Mouse (Mus musculus): ENCODE measurements around the gene Nms.

Nms gene

DNA sequence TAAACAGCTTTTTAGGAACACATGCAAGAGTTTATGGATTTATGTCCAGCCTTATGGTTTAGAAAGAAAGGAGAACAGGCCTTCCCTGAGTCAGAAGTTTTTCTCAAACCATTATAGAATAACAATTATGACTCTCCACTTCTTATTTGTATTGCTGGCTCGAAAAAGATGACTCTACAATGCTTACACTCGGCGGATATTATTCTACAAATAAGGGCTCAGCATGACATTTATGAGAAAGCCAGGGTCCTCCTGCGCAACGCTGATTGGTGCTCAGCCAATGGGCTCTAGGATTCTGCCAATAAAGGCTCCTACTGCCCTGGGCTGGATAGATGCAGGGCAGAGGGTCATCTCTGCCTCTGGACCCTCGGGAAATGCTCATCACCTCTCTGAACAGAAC, at the start of gene Nms:
Gene Nms, plus strand, starts transcription at position 301 of the 400 bp plus-strand sequence.
- in situ Hi-C loops (cut with MboI; ENCODE audit: unreplicated experiment in 2 of 2) = loop anchor here (5.0 to 10.0 kb wide), 2 partner anchors 77 to 144 kb away; no protein-coding TSS in a partner anchor

DNA sequence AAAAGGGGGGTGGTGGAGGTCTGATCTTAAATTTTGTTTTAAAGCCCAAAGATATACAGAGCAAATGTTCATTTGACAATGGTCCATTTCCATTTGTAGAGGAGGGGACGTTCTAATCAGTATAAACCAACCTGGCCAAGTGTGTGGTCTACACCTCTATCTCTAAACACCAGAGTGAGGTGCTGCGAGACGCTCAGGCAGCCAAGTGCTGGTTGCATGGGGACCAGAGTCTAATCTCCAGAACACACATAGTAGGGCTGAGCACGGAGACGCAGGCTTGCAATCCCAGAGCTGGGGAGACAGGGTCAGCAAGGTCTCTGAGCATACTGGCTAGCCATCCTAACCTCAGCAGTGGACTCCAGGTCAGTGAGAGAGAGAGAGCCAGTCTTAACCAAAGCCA, 47.5 kb upstream of the Nms start:
- in situ Hi-C loops (cut with MboI; ENCODE audit: unreplicated experiment in 2 of 2) = no loop called here

DNA sequence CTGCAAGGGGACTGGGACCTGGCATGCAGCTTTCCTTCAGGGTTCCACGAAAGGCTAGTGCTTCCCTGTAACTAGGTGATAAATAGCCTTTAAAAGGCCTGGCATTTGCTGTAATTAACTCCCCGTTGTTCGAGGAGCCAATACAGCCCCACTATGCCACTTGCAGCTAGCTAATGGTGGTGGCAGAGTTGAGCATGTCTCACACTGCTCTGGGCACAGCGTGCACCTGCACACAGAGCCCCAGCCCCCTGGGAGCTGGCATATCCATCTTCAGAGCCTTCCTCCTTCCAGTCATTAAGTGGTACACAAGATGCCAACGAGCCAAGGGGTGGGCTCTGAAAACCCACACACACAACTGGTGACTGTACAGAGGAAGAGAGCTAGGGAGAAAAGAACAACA, 45.9 kb upstream of the Nms start:
- in situ Hi-C loops (cut with MboI; ENCODE audit: unreplicated experiment in 2 of 2) = no loop called here

DNA sequence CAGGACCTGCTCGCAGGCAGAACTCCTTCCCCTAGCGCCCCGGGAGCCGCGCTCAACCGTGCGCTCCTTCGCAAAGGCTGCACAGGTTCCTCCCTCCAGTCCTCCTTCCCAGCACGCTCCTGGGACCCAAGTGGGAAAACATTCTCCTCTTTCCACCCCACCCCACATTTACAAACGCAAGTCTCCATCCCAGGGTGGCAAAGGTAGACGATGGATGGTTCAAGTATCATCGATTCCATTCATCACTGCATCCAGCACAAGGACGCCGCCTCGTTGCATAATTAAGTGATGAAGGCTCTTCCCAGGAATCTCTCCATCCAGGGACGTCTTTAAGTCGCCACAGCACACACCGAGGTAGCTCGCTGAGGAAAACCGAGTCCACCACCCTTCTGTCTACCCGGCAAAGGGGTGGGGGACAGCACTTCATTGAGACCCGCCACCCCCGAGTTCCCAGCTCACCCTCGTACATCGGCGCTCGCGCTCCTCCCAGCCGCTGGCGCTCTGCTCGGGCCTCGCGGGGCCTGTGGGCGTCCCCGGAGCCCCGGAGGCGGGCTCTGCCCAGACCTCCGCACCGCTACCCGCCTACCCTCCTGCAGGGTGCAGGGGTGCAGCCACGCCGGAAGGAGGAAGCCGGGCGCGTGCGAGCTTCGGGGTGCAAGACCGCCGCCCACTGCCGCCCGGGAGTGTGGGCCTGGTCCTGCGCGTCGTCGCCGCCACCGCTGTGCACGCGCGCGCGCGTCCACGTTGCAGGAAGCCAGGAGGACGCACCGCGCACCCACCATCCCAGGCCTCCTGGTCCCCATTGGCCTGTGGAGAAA, 41.3 kb upstream of the Nms start, which contains the start of gene Chst10:
Gene Chst10, minus strand, starts transcription at position 731 of the 818 bp plus-strand sequence.
- in situ Hi-C loops (cut with MboI; ENCODE audit: unreplicated experiment in 2 of 2) = no loop called here

DNA sequence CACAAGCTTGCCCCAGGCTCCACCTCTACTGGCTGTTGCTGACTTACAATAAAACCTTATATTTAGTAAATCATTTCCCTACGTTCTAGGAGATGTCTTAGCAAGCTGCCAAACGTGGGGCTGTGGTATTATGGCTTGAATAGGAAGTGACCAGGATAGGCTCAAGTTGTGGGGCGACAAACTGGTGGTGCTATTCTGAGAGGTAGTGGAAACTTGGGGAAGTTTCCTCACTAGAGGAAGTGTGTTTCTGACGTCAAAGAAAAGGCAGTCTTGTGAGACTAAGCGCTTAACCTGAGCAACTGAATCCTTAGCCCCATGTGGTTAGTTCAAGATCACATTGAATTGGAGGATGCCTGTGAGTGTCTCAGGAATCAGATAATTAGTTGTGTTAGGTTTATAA, 36.4 kb upstream of the Nms start:
- in situ Hi-C loops (cut with MboI; ENCODE audit: unreplicated experiment in 2 of 2) = no loop called here

DNA sequence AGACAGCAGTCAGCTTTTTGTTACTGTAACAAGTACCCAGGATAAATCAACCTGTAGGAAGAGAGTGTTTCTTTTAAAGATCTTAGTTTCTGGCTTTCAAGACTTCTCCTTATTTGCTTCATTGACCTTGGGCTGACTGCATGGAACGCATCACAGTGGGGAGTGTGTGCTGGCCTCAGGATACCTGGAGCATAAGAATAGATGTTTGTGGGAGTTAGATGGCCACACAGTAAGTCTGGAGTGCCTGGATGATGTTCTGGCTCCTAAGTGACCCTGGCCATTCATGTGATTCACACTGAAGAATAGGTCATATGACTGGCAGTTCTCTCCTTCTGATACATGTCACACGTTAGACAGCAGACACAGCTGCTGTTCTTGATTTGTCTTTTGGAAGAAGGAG, 35.0 kb upstream of the Nms start:
- in situ Hi-C loops (cut with MboI; ENCODE audit: unreplicated experiment in 2 of 2) = no loop called here

DNA sequence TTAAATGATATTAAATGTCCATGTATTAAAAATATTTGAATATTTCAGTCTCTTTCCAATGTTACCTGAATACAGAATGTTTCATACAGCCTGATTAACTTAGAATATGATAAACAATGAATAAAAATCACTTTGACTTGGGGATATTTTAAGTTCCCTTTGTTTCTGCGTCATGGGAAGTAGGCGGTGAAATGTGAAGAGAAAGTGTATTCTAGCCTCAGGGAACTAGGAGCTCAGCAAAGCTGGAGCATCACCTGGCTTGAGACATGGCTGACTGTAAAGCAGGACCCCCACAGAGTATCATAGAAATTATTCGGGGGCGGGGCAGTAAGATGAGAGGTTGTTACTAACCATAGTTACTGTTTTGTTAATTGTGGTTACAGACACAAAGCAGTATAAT, 10.0 kb upstream of the Nms start:
- in situ Hi-C loops (cut with MboI; ENCODE audit: unreplicated experiment in 2 of 2) = no loop called here

DNA sequence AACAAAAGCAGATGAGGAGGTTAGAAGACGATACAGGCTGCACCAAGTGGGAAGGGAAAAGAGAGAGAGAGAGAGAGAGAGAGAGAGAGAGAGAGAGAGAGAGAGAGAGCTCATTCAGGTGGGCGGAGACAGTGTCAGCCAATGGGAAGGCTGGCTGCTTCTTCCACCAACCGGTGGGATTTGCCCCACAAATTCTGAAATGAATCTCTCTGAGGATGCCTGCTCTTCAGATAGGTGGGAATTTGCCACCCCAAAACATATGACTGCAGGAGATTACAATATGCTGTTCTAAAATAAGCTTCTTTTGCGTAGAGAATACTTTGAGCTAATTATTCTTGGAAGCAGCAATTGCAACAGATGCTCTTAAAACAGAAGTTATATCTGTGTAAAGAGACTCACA, 9.5 kb upstream of the Nms start:
- in situ Hi-C loops (cut with MboI; ENCODE audit: unreplicated experiment in 2 of 2) = no loop called here

DNA sequence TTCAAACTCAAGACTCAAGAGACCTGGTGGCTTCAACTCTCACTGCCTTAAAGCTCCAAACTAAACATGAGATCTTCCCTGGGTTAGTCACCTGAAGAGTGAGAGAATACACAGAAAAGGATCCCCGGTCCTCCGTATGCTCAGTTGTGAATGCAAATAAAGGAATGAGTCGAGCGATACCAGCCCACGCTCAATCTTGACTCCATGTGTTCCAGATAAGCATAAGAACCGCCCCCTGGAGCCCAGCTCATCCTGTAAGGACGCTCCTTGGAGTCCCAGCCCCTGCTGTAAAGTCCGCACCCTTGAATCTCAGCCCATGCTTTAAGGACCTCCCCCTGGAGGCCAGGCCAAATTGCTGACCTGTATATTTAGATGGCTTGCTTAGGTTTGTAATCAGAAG, 8.2 kb upstream of the Nms start:
- in situ Hi-C loops (cut with MboI; ENCODE audit: unreplicated experiment in 2 of 2) = loop anchor here in 1 of 2 experiments (5.0 to 10.0 kb wide), 2 partner anchors 68 to 136 kb away; no protein-coding TSS in a partner anchor

DNA sequence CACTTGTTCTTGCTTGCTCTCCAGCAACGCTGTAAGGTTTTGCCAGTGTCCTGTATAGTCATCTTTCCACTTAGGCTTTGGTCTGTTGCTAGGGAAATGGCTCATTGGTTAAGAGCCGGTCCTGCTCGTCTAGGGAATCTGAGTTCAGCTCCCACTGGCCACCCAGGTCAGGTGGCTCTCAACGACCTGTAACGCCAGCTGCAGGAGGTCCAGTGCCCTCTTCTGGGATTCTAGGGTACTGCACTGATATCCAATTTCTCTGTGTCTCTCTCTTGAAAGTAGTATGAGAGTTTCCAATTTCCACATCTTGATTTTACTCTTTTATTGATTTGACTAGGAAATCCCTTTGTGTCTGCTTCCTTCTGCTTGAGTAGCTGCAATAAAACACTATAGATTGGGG, 4.3 kb upstream of the Nms start:
- in situ Hi-C loops (cut with MboI; ENCODE audit: unreplicated experiment in 2 of 2) = loop anchor here (5.0 to 10.0 kb wide), 2 partner anchors 72 to 140 kb away; no protein-coding TSS in a partner anchor

DNA sequence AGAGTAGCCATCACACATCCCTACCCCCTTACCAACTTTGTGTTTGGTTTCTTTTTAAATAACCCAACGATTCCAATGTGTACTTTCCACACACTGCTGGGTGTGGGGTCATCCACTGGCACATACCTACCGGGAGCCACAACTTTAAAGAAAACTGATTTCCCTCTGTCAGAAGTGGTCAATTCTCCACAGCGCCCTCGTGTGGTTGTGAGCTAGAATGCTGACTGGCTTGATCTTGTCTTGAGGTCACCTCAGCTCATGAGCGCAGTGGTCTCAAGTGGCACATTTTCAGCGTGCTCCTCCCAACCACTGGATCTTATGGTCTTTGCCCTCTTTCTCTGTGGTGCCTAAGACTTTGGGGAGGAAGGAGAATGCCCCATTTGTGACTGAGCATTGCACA, 2.2 kb upstream of the Nms start:
- in situ Hi-C loops (cut with MboI; ENCODE audit: unreplicated experiment in 2 of 2) = loop anchor here (5.0 to 10.0 kb wide), 2 partner anchors 74 to 142 kb away; no protein-coding TSS in a partner anchor

DNA sequence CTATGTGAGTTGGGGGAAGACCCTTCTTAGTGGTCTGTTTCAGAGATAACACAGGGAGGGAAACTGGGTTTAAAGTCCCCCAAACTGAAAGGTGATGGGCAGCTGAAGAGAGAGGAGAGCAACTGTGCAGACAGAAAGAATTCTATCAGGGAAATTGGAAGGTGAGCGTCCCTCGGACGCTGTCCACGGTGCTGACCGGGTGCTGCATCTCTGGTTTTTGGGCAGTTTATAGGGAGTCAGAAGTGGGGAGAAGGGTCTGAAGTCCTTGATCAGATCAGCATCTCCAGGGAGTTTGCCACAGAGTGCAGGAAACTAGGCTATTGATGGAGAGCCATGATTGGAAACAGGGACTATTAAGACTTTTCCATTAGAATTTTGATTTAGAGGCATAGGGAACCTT, 659 bp downstream of the Nms start:
- in situ Hi-C loops (cut with MboI; ENCODE audit: unreplicated experiment in 2 of 2) = loop anchor here (5.0 to 10.0 kb wide), 2 partner anchors 77 to 145 kb away; no protein-coding TSS in a partner anchor

DNA sequence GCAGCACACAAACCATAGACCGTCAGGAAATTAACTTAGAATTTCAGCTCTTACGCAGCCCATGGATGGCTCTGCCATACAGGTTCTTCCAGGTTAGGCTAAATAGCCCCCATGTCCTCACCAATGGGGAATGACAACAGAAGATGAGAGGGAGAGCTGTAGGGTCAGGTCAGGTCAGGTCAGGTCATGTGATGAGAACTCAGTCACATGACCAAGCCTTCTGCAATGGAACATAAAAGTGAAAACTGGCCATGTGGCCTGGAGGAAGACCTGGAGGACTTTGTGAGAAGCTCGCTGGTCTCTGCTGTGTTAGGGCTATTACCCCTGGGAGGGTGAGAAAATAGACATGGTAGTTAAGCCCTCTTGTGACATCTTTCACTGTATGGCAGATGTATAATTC, 17.5 kb downstream of the Nms start:
- in situ Hi-C loops (cut with MboI; ENCODE audit: unreplicated experiment in 2 of 2) = no loop called here

DNA sequence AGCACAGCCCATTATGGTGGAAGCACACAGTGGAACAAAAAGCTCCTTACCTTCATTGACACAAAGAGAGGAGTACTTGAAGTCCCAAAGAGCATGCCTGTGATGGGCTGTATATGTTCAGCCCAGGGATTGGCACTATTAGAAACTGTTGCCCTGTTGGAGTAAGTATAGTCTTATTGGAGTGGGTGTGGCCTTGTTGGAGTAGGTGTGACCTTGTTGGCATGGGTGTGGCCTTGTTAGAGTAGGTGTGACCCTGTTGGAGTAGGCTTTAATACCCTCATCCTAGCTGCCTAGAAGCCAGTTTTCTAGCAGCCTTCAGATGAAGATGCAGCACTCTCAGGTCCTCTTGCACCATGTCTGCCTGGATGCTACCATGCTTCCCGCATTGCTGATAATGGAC, 30.2 kb downstream of the Nms start:
- in situ Hi-C loops (cut with MboI; ENCODE audit: unreplicated experiment in 2 of 2) = no loop called here

DNA sequence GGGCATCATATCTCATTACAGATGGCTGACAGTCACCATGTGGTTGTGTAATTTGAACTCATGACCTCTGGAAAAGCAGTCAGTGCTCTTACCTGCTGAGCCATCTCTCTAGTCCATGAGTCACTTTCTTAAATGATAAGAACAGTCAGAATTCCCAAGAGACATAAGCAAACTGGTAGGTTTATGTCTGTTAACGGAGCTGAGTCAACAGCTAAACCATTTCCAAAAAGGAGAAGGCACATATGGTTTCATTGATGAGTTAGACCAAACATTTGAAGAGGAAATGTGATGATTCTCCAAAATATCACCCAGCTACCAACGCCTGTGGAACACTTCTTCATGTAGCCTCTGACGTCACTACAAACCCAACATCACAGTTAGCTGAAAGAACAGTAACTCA, 32.8 kb downstream of the Nms start:
- in situ Hi-C loops (cut with MboI; ENCODE audit: unreplicated experiment in 2 of 2) = no loop called here

DNA sequence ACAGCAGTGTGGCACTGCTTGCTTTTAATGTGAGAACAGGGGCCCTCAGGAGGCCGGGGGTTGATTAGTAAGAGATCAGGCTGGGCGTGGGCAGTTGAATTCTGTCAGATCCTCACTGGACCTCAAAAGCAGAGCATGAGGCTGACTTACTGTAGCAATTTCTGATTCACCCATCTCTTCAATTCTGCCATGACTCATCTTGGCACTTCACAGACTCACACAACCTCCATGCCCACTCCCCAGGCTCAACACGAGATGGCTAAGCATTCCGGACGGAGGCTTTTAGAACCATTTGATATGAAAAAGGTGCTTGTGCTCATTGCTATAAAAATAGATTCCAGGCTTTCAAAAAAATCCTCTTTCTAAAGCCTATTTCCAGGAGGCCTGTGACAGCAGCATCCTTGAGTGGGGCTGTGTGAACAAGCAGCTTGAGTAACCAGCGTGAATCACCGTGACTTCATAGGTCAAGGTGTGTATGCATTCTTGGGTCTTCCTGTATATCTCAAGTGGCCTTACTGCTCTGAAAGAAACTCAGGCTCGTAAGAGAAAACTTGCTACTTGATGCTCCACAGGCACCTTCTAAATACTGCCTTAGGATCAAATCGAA, 34.1 kb downstream of the Nms start:
- in situ Hi-C loops (cut with MboI; ENCODE audit: unreplicated experiment in 2 of 2) = no loop called here

DNA sequence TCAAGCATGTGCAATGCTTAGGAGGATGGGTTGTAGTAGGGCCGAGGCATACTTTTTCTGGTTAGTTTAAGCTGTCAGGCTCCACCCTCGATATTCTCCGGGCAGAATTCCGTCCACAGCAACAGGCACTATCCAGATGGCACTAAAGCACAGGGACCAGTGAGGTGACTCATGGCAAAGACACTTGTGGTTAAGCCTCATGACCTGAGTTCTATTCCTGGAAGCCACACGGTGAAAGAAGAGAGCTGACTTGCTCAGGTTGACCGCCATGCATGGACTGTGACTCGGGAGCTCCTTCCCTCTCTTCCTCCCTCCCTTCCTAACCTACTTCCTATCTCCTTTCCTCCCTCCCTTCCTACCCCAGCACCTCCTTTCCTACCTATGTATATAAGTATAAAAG, 41.0 kb downstream of the Nms start:
- in situ Hi-C loops (cut with MboI; ENCODE audit: unreplicated experiment in 2 of 2) = loop anchor here in 1 of 2 experiments (25.0 kb wide), 1 partner anchor 1007 kb away; no protein-coding TSS in a partner anchor

DNA sequence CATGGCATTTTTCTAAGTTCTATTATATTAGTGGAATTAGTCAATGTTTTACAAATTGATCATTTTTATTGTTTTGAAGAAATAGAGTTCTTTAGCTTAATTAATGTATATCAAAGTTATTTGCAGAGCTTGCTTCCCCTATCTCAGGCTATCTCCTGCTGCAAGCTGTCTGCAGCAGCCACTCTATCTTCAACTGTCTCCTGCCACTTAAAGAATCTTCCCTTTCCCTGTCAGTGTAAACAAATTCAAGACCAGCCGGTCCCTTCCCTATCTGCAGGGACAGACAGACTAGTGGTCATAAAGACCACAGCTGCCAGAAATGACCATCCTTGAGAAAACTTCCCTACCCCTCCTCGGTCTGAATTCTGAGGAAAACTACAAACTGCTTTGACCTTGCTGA, 44.9 kb downstream of the Nms start:
- in situ Hi-C loops (cut with MboI; ENCODE audit: unreplicated experiment in 2 of 2) = loop anchor here in 1 of 2 experiments (25.0 kb wide), 1 partner anchor 1003 kb away; no protein-coding TSS in a partner anchor

DNA sequence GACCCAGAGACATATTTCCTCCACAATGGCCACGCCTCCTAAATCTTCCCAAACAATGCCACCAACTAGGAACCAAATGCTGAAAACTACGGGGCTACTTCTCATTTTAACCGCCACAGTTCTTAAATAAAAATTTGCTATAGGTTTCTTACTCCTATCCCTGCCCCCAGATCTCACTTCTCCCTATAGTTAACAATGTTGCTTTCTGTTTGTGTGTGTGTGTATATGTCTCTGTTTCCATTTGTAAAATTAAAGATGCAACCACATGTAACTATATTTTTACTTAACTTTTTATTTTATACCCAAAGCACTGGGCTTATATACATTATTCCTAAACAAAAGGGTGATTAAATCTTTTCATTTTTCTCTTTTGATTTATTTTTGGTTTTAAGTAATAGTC, 46.4 kb downstream of the Nms start, which contains the start of gene Pdcl3:
Gene Pdcl3, plus strand, starts transcription at position 301 of the 400 bp plus-strand sequence.
- in situ Hi-C loops (cut with MboI; ENCODE audit: unreplicated experiment in 2 of 2) = loop anchor here in 1 of 2 experiments (25.0 kb wide), 1 partner anchor 1002 kb away; no protein-coding TSS in a partner anchor

DNA sequence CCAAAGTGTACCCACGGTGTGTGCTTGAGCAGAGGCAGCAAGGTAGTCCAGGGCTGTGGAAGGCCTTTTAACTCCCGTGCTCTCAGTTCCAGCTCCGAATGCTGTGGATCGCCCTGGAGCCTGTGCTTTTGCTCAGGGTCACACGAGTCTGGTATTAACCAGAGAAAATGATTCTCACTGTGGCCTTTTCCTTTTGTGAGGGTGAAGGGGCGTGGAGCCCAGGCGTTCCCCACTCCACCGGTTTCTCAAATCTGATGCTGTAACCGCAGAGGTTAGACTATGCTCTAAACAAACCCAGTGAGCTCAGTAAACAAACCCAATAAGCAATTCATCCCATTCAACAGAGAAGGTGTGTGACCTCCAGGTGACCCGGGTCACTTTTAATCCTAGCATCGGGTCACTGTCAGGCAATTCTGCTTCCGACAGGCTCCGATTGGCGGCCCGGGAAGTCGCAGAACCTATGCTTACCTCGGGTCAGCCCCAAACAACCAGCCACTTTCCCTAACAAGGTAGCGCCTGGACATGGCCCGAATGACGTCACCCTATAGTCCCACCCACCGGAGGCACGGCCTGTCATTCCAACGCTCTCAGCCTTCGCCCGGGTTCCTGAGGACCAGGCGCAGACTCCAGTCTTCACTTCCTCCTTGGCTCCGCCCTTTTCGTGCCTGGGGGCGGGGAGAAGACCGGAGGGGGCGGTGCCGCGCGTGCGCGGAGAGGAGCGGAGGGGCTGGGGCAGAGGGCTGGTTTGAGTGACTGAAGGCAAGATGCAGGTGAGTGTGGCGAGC, 48.3 kb downstream of the Nms start:
- in situ Hi-C loops (cut with MboI; ENCODE audit: unreplicated experiment in 2 of 2) = loop anchor here in 1 of 2 experiments (25.0 kb wide), 1 partner anchor 1000 kb away; no protein-coding TSS in a partner anchor

DNA sequence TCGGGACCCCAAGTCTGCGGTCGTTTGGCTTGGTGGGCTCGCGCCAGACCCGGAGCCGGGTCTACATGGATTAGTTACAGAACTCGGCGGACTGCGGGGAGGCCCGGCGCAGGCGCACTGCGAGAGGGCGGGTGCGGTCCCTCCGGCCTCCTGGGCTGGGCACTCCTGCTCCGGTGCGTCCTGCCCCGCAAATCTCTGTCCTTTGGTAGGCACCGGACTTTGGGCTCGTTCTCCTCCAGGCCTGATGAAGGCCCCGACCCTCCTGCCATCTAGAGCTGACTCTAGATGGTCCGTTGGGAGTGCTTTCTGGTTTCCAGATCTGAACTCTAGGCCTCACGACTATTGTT, 48.9 kb downstream of the Nms start:
- in situ Hi-C loops (cut with MboI; ENCODE audit: unreplicated experiment in 2 of 2) = loop anchor here in 1 of 2 experiments (25.0 kb wide), 1 partner anchor 999 kb away; no protein-coding TSS in a partner anchor

Data from v-Abl transformed pro-B cells (cell line).